Mouse (Mus musculus) ovary, adult 18-20 months (tissue): ENCODE data around the gene Ficd.

Source experiments
- DNase-seq: peaks from one replicate; pipeline ENCODE4 v3.0.0; 2022; ENCODE audit warnings: low spot score, mixed read lengths

The Ficd gene

GRCm38 (mm10) chr5:113735345-113736112 is at the start of gene Ficd:
Gene Ficd, plus strand, starts transcription at chr5:113735803.
- DNase-seq: peak; percentile 90

- DNase-seq: no peak
These were observed 48.1 kb upstream of the Ficd start for GRCm38 (mm10) chr5:113687514-113687913.

GRCm38 (mm10) chr5:113690069-113690548 is 45.5 kb upstream of the Ficd start:
- no peak for DNase-seq

- DNase-seq: no peak
These were observed 44.7 kb upstream of the Ficd start for GRCm38 (mm10) chr5:113690866-113691265.

- DNase-seq: no peak
These were observed 42.3 kb upstream of the Ficd start for GRCm38 (mm10) chr5:113693196-113693755.

- no peak for DNase-seq
These were observed 41.6 kb upstream of the Ficd start for GRCm38 (mm10) chr5:113694000-113694399.

- no peak for DNase-seq
These were observed 41.2 kb upstream of the Ficd start for GRCm38 (mm10) chr5:113694415-113694814.

GRCm38 (mm10) chr5:113700388-113701023 is 35.1 kb upstream of the Ficd start:
- no peak for DNase-seq

GRCm38 (mm10) chr5:113703803-113704585 is 31.6 kb upstream of the Ficd start:
- no peak for DNase-seq

GRCm38 (mm10) chr5:113712861-113713260 is 22.7 kb upstream of the Ficd start:
- no peak for DNase-seq

- DNase-seq: no peak
These were observed 18.8 kb upstream of the Ficd start for GRCm38 (mm10) chr5:113716581-113717388.

GRCm38 (mm10) chr5:113719221-113719661 is 16.4 kb upstream of the Ficd start:
- no peak for DNase-seq

GRCm38 (mm10) chr5:113722224-113723013 is 13.2 kb upstream of the Ficd start:
- no peak for DNase-seq

- DNase-seq: no peak
These were observed 11.9 kb upstream of the Ficd start for GRCm38 (mm10) chr5:113723567-113724237.

GRCm38 (mm10) chr5:113724446-113724845 is 11.2 kb upstream of the Ficd start, which contains the start of gene 1700069L16Rik:
Gene 1700069L16Rik, minus strand, starts transcription at chr5:113724772.
- no peak for DNase-seq

- DNase-seq: no peak
These were observed 10.2 kb upstream of the Ficd start for GRCm38 (mm10) chr5:113725417-113725816.

GRCm38 (mm10) chr5:113726618-113727017 is 9.0 kb upstream of the Ficd start:
- DNase-seq: no peak

- DNase-seq: no peak
These were observed 8.4 kb upstream of the Ficd start for GRCm38 (mm10) chr5:113727238-113727637.

- no peak for DNase-seq
These were observed 7.6 kb upstream of the Ficd start for GRCm38 (mm10) chr5:113728011-113728410.

GRCm38 (mm10) chr5:113728691-113729090 is 6.9 kb upstream of the Ficd start:
- DNase-seq: no peak
